Mouse (Mus musculus): ENCODE data around the gene Dram1.

GRCm38 (mm10) chr10:88296991-88297390 lies 81.9 kb downstream of the Dram1 start:
- TF ChIP-seq ZNF384 (IDR thresholded peaks at IDR 0.05; ENCODE audit: low read depth, low read length) (no peak), ZC3H11A (IDR thresholded peaks at IDR 0.05; ENCODE audit: borderline replicate concordance, low read depth, low read length) (no peak), HCFC1 (IDR thresholded peaks at IDR 0.05; ENCODE audit: borderline replicate concordance, insufficient read depth, low read length) (no peak)

Measured in ES-E14 (cell line).